Mouse (Mus musculus) myocyte (in vitro differentiated cells): ENCODE data around the gene Tox2. TPM values are rescaled to one million over a fixed set of nuclear protein-coding genes. Genes with fewer than 3 reads are reported as not detected.

Source experiments
- H3K27me3 ChIP-seq: one replicate; pipeline ENCODE4 v1.6.1; 2011; ENCODE audit not compliant: control insufficient read depth, insufficient read depth, insufficient read length
- H3K36me3 ChIP-seq: one replicate; pipeline ENCODE4 v1.6.1; 2011; ENCODE audit not compliant: control insufficient read depth, insufficient read depth
- H3K4me2 ChIP-seq: one replicate; pipeline ENCODE4 v1.6.1; 2011; ENCODE audit warnings: low read depth, control low read depth
- H3K4me3 ChIP-seq: one replicate; pipeline ENCODE4 v1.5.1; 2011; ENCODE audit warnings: mild to moderate bottlenecking, control low read depth, moderate library complexity
- H3K79me2 ChIP-seq: one replicate; pipeline ENCODE4 v1.6.1; 2011; ENCODE audit not compliant: control insufficient read depth, insufficient read depth
- H3ac ChIP-seq: one replicate; pipeline ENCODE4 v1.6.1; 2011; ENCODE audit not compliant: control insufficient read depth, insufficient read length
- CEBPB ChIP-seq: IDR thresholded peaks from 2 replicates; pipeline ENCODE4 v1.6.1; 2011; ENCODE audit warnings: mild to moderate bottlenecking, moderate library complexity; ENCODE audit not compliant: poor library complexity, insufficient read depth, severe bottlenecking
- E2F4 ChIP-seq: IDR thresholded peaks from one replicate; pipeline ENCODE4 v1.6.1; 2011; ENCODE audit warnings: mild to moderate bottlenecking, control low read depth, moderate library complexity; ENCODE audit not compliant: insufficient read depth
- MAX ChIP-seq: IDR thresholded peaks from one replicate; pipeline ENCODE4 v1.6.1; 2011; ENCODE audit warnings: low read depth, mild to moderate bottlenecking, control low read depth
- MYOD1 ChIP-seq, 3 experiments: IDR thresholded peaks; one replicate each; pipeline ENCODE4 v1.6.1; 2011; ENCODE audit warnings: control low read depth in 2 of 3, low read depth in 2 of 3, mild to moderate bottlenecking in 2 of 3, moderate library complexity in 1 of 3; ENCODE audit not compliant: insufficient read length in 2 of 3, control insufficient read depth in 1 of 3
- MYOG ChIP-seq, 3 experiments: IDR thresholded peaks; one replicate each; pipeline ENCODE4 v1.6.1; 2011; ENCODE audit warnings: control low read depth in 2 of 3, low read depth in 2 of 3, mild to moderate bottlenecking in 2 of 3; ENCODE audit not compliant: insufficient read length in 2 of 3, control insufficient read depth in 1 of 3, insufficient read depth in 1 of 3
- POLR2A ChIP-seq: IDR thresholded peaks from one replicate; pipeline ENCODE4 v1.6.1; 2011; ENCODE audit warnings: low read depth, mild to moderate bottlenecking, control low read depth, moderate library complexity; ENCODE audit not compliant: insufficient read length
- POLR2AphosphoS2 ChIP-seq: IDR thresholded peaks from one replicate; pipeline ENCODE4 v1.6.1; 2011; ENCODE audit warnings: low read depth, control low read depth; ENCODE audit not compliant: insufficient read length
- REST ChIP-seq: IDR thresholded peaks from one replicate; pipeline ENCODE4 v1.6.1; 2011; ENCODE audit warnings: mild to moderate bottlenecking, control low read depth, moderate library complexity; ENCODE audit not compliant: insufficient read depth, insufficient read length
- SRF ChIP-seq: IDR thresholded peaks from one replicate; pipeline ENCODE4 v1.6.1; 2011; ENCODE audit warnings: low read depth; ENCODE audit not compliant: control insufficient read depth, insufficient read length
- TCF12 ChIP-seq: IDR thresholded peaks from one replicate; pipeline ENCODE4 v1.6.1; 2011; ENCODE audit warnings: mild to moderate bottlenecking, control low read depth; ENCODE audit not compliant: poor library complexity, insufficient read depth, severe bottlenecking
- TCF3 ChIP-seq: IDR thresholded peaks from one replicate; pipeline ENCODE4 v1.6.1; 2011; ENCODE audit warnings: low read depth, control low read depth; ENCODE audit not compliant: insufficient read length
- USF1 ChIP-seq: IDR thresholded peaks from one replicate; pipeline ENCODE4 v1.6.1; 2011; ENCODE audit warnings: low read depth, mild to moderate bottlenecking, control low read depth, moderate library complexity
- polyA plus RNA-seq: library from polyadenylated mRNA; unstranded; fragments of >200 nt; fragmentation: generic; extraction: Trizol; gene quantifications from one replicate; pipeline ENCODE4 v1.2.1, GENCODE M21; 2012; ENCODE audit warnings: missing spikeins

The Tox2 gene
- polyA plus RNA-seq, 1 experiment: 0.05 TPM

DNA sequence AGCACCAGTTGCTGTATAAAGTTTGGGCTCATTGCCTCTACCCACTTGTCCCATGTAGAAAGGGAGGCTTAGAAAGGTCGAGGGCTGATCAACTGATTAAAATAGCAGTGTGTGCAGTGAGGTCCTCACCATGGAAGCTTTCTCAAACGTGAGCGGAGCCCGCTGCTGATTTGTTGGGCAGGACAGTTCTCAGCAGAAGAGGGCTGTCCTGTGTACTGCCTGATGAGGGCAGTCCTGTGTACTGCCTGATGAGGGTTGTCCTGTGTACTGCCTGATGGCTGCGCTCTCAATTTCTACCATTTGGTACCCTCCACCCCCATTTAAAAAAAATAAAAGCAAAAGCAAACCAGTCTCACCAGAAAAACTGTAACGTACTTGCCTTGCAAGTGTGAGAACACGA lies 82.8 kb downstream of the Tox2 start:
- Histone ChIP-seq H3K4me3 (no peak overlapping the region), H3K27me3 (peaks cover 30% of the 10 kb centered on the region), H3K36me3 (no peaks in the 10 kb centered on the region), H3K4me2 (peak overlapping the region; percentile 43), H3ac (no peak overlapping the region), H3K79me2 (no peaks in the 10 kb centered on the region)
- TF ChIP-seq POLR2A: no peak
- no peak for TF ChIP-seq TCF12
- no peak for TF ChIP-seq MYOD1 (IDR thresholded peaks at IDR 0.05; ENCODE audit: control insufficient read depth in 1 of 3, insufficient read length in 2 of 3, low read depth in 2 of 3)
- TF ChIP-seq MAX: no peak
- TF ChIP-seq REST: no peak
- TF ChIP-seq MYOG (IDR thresholded peaks at IDR 0.05; ENCODE audit: control insufficient read depth in 1 of 3, insufficient read depth in 1 of 3, insufficient read length in 2 of 3, low read depth in 2 of 3): no peak
- no peak for TF ChIP-seq POLR2AphosphoS2
- TF ChIP-seq SRF: no peak
- no peak for TF ChIP-seq USF1
- no peak for TF ChIP-seq E2F4
- TF ChIP-seq CEBPB: no peak
- no peak for TF ChIP-seq TCF3

DNA sequence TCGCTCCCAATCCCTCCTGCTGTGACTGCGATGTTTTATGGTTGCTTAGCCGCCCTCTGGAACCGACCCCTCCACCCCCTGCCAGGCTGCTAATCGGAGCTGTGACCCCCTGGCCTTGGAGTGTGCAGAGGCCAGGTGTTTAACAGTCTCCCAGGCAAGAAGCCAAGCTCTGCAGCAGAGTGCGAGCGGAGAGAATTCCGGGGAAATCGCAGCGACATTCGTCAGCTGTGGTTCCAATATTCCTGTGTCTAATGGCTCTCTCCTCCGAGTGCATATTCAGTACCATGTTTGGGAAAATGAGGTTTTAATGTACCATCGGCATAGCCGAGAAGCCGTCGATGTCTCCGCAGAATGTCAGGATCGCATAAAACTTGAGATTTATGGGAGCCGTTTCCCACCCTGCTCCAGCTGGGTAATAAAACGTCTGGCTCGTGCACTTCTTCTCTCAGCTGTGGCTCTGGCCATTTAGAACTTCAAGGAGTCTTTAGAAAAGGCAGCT lies 86.0 kb downstream of the Tox2 start:
- no peak overlapping the region for H3K4me2 ChIP-seq
- peaks cover 35% of the 10 kb centered on the region for H3K27me3 ChIP-seq
- no peak overlapping the region for H3K4me3 ChIP-seq
- H3K36me3 ChIP-seq: no peaks in the 10 kb centered on the region
- no peaks in the 10 kb centered on the region for H3K79me2 ChIP-seq
- H3ac ChIP-seq: no peak overlapping the region
- no peak for TF ChIP-seq MAX
- TF ChIP-seq SRF: no peak
- no peak for TF ChIP-seq CEBPB
- TF ChIP-seq MYOD1 (IDR thresholded peaks at IDR 0.05; ENCODE audit: control insufficient read depth in 1 of 3, insufficient read length in 2 of 3, low read depth in 2 of 3): no peak
- TF ChIP-seq POLR2AphosphoS2: no peak
- TF ChIP-seq E2F4: no peak
- TF ChIP-seq TCF12: no peak
- TF ChIP-seq USF1: no peak
- no peak for TF ChIP-seq TCF3
- TF ChIP-seq MYOG (IDR thresholded peaks at IDR 0.05; ENCODE audit: control insufficient read depth in 1 of 3, insufficient read depth in 1 of 3, insufficient read length in 2 of 3, low read depth in 2 of 3): no peak
- TF ChIP-seq POLR2A: no peak
- TF ChIP-seq REST: no peak

DNA sequence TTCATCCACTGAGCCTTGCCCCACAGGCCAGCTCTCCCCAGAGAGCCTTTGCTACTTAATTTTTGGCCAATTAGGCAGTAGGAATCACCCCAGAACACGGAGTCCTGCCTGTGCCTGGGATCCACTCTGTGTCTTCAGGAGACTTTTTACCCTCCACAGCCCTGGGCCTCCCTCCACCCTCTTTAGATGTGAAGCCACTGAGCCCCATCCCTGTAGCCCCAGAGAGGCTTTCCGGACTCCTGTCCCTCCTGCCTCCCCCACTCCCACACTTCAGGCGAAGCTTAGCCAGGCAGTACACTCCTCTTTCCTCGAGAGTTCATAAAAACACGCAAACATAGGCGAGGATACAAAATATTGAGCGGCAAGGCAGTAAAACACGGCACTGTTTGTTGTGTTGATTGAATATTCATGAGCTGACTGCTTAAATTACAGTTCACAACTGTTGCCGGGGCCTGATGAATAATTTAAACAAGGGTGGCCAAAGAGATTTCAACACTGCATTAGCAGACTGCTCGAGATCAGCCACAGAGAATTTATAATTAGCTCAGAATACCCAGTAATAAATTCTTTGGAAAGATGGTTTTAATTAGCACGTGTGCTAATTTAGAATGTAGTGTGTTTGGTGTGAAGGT lies 94.2 kb downstream of the Tox2 start:
- TF ChIP-seq POLR2AphosphoS2 (no peak), TCF3 (no peak), E2F4 (no peak), MYOD1 (IDR thresholded peaks at IDR 0.05; ENCODE audit: control insufficient read depth in 1 of 3, insufficient read length in 2 of 3, low read depth in 2 of 3) (no peak), MAX (no peak), POLR2A (no peak), SRF (no peak), CEBPB (no peak), REST (no peak), USF1 (no peak), MYOG (IDR thresholded peaks at IDR 0.05; ENCODE audit: control insufficient read depth in 1 of 3, insufficient read depth in 1 of 3, insufficient read length in 2 of 3, low read depth in 2 of 3) (no peak), TCF12 (no peak)
- Histone ChIP-seq H3ac (no peak overlapping the region), H3K4me2 (no peak overlapping the region), H3K79me2 (no peaks in the 10 kb centered on the region), H3K36me3 (no peaks in the 10 kb centered on the region), H3K4me3 (no peak overlapping the region), H3K27me3 (peaks cover 37% of the 10 kb centered on the region)

DNA sequence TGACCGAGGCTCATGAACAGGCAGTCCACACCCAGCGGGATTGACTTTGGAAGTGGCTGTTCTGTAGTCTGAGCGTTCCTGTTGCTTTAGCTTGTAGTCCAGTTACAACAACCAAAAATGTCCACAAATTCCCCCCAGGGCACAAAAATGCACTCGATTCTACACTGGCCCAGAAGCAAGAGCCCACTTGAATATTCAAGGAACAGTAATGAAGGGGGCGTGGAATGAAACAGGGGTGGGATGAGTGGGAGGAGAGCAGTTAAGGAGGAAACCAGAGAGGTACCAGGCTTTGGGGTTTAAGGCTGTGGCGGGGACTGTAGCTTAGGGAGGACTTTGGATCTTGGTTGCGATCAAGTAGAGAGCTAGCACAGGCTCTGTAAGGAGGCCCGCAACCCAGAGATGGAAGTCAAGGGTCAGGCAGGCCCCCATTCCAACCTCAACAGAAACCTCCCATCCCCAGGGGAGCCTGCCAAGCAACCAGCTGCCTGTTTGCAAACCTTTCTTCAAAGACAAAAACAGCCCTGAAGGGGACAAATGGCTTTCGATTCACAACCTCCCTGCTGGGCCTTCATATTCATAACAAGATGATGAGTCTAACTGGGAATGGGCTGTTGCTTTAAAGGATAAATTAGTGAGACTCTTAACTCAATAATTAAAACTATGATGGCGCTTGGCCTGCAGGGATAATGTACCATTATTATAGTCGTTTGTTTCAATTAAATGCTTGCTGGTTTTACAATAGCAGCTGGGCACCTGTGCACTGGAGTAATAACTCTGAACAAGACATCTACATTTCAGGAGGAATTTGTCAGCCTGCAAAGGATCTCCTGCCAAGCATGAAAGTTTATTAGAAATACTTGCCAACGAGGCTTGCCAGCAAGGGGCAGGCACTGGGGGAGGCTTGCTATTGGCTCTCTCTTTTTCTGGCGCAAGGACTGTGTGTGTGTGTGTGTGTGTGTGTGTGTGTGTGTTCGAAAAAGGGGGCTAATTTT lies 97.4 kb downstream of the Tox2 start:
- Histone ChIP-seq H3K36me3 (no peaks in the 10 kb centered on the region), H3K79me2 (no peaks in the 10 kb centered on the region), H3K4me2 (no peak overlapping the region), H3K27me3 (peaks cover 44% of the 10 kb centered on the region), H3K4me3 (no peak overlapping the region), H3ac (no peak overlapping the region)
- no peak for TF ChIP-seq TCF12
- no peak for TF ChIP-seq MYOD1 (IDR thresholded peaks at IDR 0.05; ENCODE audit: control insufficient read depth in 1 of 3, insufficient read length in 2 of 3, low read depth in 2 of 3)
- TF ChIP-seq E2F4: no peak
- TF ChIP-seq POLR2AphosphoS2: no peak
- TF ChIP-seq POLR2A: no peak
- TF ChIP-seq TCF3: no peak
- no peak for TF ChIP-seq CEBPB
- TF ChIP-seq MYOG (IDR thresholded peaks at IDR 0.05; ENCODE audit: control insufficient read depth in 1 of 3, insufficient read depth in 1 of 3, insufficient read length in 2 of 3, low read depth in 2 of 3): no peak
